Mouse (Mus musculus): ENCODE measurements around the gene Snx6. TPM values are rescaled to one million over a fixed set of nuclear protein-coding genes. Genes with fewer than 3 reads are reported as not detected.
"Not testable (repeated sequence)": the region's sequence is repeated elsewhere in the genome, so short reads cannot be mapped to it uniquely, and the experiment has no call there.

Snx6 gene
- 74.9 and 106 TPM in 2 replicates for total RNA-seq (2017)

DNA sequence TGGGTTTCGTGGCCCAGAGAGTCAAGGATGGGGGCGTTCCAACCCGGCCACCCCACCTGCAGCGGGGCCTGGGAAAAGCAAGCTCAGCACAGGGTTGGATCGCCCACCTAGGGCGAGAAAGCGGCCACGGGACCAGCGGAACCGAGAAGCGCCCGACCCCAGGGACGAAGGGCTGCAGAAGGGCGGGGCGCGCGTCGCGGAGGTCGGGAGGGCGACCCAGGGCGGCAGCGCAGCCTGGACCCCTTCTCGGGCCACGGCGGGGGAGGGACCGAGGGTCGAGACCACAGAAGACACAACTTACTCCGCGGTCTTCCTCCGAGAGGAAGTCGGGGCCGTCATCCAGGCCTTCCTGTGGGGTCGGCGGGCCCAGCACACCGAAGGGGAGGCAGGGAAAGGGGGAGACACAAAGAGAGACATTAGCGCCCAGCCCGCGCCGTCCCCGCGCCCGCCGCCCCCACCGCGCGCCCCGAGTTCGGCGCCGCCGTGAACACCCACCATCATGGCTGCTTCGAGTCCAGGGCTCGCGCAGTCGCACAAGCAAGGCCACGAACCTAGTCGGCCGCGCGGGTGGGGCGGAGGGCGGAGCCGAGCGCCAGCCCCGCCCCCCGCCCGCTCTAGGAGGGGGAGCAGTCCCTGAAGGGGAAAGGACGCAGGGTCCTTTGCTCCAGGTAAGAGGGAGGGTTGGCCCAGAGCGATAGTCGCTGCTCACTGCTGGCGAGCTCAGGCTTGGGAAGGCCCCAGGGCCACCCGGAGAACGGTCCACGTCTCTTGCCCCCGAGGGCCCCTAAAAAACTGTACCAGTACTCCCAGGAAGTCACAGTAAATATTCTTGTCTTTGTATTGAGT, at the start of gene Snx6:
Gene Snx6, minus strand, starts transcription at position 551 of the 846 bp plus-strand sequence.
- peak; percentile 92 for ATAC-seq (replicated peaks; ENCODE audit: low read depth, poor library complexity, severe bottlenecking)

DNA sequence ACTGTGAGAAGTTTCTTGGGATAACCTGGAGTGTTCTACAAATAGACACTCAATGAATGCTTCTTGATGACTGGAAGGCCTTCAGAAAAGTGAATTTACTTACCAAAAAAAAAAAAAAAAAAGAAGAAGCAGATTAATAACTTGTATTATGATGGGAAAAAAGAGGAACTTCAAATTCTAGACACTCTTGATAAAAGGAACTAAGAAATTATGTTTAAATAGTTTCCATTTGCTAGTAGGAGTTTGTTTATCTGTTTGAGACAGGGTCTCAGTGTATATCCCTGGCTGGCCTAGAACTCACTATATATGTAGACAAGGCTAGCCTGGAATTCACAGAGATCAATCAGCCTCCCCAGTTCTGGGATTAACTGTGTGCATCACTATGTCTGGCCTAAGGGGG, 48.9 kb upstream of the Snx6 start:
- peak; percentile 62; the same call in 1 of the 2 replicates for ATAC-seq (replicated peaks; ENCODE audit: low read depth, poor library complexity, severe bottlenecking)

DNA sequence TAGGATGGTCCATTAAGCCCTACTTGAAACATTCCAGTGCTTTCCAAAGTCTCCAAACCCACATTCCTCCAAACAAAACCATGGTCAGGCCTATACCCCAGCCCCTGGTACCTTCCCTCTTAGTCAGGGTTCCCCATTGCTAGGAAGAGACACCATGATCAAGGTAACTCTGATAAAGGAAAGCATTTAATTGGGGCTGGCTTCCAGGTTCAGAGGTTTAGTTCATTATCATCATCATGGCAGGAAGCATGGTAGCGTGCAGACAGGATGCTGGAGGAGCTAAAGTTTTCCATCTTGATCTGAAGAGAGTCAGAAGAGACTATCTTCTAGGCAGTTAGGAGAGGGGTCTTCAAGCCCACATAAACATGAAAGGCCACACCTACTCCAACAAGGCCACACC, 46.1 kb upstream of the Snx6 start:
- ATAC-seq (replicated peaks; ENCODE audit: low read depth, poor library complexity, severe bottlenecking), result no peak

DNA sequence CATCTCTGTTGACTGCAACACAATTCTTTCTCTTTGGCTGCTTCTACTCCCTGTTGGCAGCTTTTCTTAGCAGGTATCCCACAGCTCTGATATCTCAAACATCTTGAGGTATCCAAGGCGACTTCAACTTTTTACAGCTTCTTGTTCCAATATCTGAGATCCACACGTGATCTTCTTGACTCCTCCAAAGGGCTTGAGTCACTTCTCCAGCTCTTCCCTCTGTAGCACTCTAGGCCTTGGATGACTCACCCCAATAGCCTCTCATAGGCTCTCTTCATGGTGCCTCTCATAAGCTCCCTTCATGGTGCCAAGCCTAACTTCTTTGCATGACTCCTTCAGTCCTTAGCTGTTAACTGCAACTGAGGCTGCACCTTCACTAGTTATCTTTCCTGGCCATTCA, 44.3 kb upstream of the Snx6 start:
- no peak for ATAC-seq (replicated peaks; ENCODE audit: low read depth, poor library complexity, severe bottlenecking)

DNA sequence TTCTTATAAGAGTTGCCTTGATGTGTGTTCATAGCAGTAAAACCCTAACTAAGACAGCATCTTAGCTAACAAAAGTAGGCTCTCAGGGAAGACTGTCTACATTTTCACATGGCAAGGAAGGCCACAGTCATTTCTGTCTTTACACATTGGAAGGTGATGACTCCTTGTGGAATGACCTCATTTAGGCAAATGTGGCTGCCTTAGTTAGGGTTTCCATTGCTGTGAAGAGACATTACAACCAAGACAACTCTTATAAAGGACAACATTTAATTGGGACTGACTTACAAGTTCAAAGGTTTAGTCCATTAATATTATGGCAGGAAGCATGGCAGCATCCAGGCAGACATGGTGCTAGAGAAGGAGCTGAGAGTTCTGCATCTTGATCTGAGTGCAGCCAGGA, 43.4 kb upstream of the Snx6 start:
- ATAC-seq (replicated peaks; ENCODE audit: low read depth, poor library complexity, severe bottlenecking), result no peak

DNA sequence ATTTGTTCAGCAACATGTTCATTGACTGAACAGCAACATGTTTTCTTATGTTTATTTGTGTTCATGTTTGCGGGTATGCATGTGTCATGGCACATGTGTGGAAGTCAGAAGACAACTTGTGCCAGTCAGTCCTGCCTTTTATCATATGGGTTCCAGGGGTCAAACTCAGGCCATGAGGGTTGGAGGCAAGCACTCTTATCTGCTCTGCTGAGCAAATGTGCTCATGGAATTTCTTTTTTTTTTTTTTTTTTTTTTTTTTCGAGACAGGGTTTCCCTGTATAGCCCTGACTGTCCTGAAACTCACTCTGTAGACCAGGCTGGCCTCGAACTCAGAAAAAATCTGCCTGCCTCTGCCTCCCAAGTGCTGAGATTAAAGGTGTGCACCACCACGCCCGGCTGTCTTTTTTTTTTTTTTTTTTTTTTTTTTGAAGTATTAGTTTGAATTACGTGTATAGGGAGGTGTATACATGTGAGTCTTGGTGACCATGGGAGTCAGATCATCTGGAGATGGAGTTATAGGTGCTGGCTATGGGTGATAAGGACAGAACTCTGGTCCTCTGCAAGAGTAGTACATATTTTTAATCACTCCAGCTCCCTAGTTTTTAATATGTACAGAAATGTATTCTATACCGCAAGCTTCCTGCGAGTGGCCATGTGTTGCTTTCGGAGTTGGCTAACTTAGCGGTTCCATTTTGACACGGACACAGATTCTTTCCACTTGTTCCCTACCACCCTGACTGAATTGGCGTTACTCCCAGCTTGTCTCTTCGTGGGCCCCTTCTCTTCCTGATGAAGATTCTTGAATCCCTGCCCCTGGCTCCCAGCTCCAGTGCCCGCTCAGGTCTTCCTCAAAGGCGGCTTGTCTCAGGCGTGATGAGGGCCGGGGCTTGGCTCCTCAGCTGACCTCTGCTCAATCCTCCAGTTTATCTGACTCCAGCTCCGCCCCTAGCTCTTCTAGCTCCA, 40.4 kb upstream of the Snx6 start:
- ATAC-seq (replicated peaks; ENCODE audit: low read depth, poor library complexity, severe bottlenecking), result no peak

DNA sequence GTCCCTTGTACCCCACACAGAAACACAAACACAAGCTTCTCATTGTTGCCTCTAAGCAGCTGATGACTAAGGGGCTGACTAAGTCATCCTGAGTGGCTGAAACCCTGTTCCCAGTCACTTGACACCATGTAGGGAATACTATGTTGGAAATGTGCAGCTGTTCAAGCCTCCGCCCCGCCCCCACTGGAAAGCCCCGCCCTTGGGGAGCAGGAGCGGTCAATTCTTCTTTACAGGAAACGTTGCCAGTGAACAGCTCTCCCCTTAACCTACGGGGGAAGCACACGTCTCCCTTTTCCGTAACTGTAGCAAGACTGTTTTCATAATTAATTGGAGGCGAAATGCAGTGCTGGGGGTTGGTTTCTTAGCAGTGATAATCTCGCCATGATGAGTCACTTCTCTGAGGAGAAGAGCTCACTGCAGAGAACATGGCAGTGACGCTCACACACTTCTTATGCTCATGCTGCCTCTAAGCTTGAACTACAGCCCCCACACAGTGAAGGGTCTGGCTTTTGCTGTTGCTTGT, 39.5 kb upstream of the Snx6 start:
- peak; percentile 67 for ATAC-seq (replicated peaks; ENCODE audit: low read depth, poor library complexity, severe bottlenecking)

DNA sequence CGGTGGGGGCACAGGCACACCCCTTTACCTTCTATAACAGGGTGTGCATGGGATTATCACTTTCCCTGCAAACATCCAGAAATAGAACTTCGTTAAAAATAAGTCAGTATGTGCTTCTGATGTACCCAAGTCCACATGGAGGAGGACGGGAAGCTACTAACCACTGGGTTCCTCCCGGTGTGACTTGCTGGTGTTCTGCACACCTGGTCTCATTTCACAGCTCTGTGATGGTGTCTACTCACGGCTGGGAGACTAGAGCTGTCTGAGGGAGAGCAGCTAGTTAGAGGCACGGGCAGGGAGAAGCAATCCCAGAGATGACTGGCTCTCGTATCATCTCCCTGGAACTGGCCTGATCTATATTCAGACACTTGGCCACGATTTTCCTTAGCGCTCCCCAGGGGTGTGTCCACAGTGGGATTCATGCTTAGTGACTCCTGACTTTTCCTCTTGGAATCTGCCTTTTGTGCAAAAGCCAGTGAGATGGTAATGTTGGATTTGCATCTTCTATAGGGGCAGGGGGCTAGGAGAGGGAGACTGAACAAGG, 38.4 kb upstream of the Snx6 start:
- no peak for ATAC-seq (replicated peaks; ENCODE audit: low read depth, poor library complexity, severe bottlenecking)

DNA sequence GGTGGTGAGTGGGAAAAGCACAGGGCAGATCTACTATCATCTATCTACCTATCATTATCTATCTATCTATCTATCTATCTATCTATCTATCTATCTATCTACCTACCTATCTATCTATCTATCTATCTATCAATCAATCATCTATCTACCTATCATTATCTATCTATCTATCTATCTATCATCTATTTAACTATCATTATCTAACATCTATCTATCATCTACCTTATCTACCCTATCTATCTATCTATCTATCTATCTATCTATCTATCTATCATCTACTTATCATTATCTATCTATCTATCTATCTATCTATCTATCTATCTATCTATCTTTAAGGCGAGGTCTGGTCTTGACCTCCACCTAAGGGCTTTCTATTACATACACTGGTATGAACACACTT, 36.4 kb upstream of the Snx6 start:
- ATAC-seq (replicated peaks; ENCODE audit: low read depth, poor library complexity, severe bottlenecking), result not testable (repeated sequence)

DNA sequence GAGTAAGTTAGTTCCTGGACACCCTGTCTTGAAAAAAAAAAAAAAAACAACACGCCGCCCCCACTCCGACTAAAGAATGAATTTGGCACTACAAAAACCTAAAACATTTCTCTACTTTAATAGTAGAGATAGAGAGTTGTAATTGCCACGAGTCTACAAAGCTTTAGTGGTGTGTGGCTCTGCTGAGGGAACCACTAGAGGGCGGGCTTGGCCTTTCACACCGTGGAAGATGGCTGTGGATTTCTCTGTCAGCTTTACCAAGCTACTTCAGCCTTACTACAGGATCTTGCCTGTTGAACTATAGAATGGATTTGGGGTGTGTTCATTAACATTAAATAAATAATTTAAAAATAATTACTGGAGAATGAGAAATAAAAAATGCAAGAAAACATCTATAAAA, 35.1 kb upstream of the Snx6 start:
- ATAC-seq (replicated peaks; ENCODE audit: low read depth, poor library complexity, severe bottlenecking), result peak; percentile 88

DNA sequence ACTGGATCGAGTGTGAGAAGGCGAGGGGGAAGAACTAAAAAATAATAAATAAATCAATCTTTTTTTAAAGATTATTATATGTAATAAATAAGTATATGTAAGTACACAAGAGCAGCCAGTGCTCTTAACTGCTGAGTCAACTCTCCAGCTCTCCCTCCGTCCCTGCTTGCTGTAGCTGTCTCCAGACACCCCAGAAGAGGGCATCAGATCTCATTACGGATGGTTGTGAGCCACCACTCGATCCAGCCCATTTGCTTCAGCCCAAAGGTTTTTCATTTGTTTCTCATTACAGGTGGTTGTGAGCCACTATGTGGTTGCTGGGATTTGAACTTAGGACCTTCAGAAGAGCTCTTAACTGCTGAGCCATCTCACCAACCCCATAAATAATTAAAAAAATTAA, 34.4 kb upstream of the Snx6 start:
- ATAC-seq (replicated peaks; ENCODE audit: low read depth, poor library complexity, severe bottlenecking), result no peak

DNA sequence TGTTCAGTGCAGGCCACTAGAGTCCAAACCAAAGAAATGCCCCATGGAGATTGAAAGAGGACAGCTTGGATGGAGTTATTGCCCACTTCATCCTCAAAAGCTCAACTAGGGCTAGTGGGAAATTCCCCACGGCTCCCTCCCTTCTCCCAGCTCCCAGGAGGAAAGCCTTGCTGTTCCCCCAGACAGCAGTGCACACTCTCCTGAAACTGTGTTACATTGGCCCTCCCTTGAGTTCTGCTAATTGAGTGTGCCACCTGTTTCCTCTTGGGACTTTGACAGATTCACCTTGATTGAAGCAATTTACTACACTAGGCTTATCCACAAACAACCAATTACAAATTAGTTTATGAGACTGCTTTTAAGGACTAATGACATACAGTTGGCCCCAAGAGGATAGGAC, 32.5 kb upstream of the Snx6 start:
- no peak for ATAC-seq (replicated peaks; ENCODE audit: low read depth, poor library complexity, severe bottlenecking)

DNA sequence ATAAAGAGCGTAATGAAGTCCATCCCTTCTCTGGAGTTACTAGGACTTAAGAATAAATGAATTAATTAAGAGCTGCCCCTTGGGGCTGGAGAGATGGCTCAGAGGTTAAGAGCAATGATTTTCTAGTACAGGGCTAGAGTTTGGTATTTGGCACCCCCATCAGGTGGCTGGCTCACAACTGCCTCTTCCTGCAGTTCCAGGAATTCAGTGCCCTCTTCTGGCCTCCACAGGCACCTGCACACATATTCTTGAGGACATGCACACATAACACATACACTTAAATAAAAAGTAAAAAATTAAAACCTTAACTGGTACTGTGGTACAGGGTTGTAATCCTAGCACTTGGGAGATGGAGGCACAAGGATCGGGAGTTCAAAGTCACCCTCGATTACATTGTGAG, 29.7 kb upstream of the Snx6 start:
- peak; percentile 63; the same call in 1 of the 2 replicates for ATAC-seq (replicated peaks; ENCODE audit: low read depth, poor library complexity, severe bottlenecking)

DNA sequence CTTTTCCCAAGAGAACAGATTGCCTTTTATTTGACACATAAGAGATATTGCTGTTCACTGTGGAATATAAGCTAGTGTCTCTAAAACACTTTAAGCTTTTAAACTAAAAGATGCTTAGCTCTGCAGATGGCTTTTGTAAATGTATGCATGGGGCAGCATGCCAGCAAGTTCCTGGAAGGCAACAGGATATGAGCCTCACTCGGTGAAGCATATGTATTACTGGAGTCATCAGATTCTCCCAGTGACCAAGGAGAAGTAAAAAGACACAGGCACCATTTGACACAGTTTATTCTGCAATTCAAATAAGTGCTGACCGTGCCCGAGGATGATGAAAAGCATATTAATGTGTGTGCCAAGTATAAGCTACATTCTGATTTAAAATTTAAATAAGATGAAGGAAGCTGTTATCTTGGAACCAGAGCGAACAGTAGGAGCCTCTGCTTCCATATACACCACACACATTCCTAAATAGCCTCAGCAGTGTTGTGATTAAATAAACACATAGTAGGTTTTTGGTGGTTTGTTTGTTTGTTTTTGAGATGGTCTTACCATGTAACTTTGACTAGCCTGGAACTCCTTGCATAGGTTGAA, 27.4 kb upstream of the Snx6 start:
- ATAC-seq (replicated peaks; ENCODE audit: low read depth, poor library complexity, severe bottlenecking), result no peak

DNA sequence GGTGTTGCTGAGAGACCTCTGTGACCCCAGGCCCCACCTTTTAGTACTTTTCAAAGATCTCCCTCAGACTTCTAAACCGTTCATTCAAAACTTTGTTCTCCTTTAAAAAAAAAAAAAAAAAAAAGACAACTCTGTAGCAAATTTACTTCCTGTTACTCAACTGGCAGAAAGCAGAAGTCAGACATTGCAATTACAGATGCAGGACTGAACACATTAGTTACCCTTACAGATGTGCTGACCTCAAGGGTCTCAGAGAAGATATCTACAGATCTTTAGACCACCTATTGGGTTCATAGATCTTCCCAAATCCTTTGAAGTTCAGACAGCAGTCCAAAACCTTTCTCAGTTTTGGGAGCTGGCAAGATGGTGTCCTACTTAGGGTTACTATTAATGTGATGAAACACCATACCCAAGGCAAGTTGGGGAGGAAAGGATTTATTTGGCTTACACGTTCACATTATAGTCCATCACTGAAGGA, 25.2 kb upstream of the Snx6 start:
- peak; percentile 83 for ATAC-seq (replicated peaks; ENCODE audit: low read depth, poor library complexity, severe bottlenecking)

DNA sequence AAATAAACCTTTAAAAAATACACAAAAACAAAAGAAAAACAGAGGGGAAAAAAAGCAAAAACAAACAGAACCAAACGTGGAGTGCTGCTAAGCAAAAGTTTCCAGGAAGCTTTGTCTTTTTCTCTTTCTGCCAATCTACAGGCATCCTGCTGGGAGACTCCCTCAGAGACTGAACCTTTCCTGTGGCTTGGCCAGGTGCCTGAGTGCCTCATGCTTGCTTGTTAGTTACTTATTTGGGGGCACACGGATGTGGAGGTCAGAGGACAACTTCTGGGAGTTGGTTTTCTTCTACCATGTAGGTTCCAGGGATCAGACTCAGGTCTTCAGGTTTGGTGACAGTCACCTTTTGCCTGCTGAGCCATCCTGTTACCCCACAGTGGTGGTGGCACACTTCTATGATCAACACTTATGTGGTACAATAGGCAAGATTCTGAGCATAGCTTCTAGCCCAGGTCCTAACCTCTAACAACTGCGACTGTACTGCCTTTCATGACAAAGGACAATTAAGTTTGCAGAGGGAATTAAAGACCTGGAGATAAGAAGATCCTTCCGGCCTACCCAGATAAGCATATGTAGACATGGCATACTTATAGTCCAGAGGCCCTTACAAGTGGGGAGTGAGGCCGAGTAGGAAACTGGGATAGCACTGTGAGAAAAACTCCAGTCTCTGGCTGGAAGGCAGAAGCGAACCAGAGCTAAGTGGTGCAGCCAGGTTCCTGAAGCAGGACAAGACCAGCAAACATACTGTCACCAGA, 23.9 kb upstream of the Snx6 start:
- peak; percentile 27; the same call in 1 of the 2 replicates for ATAC-seq (replicated peaks; ENCODE audit: low read depth, poor library complexity, severe bottlenecking)

DNA sequence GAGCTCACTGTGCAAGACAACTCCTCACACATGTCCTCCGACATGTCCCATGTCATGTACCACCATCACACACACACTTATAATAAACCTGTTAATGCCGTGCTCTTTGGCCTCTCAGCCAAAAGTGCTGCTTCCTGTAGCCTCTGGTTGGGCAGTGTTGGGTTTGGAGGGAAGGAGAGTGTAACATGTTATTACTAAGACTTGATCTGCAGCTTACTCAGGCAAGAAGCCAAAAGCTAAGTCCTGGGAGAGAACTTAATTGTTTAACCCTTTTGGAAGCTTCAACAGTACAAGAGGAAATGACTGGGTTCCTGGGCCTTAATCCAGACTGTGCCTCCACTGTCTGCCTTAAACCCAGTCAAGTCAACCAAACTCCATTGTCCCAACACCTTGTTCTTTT, 14.6 kb upstream of the Snx6 start:
- no peak for ATAC-seq (replicated peaks; ENCODE audit: low read depth, poor library complexity, severe bottlenecking)

DNA sequence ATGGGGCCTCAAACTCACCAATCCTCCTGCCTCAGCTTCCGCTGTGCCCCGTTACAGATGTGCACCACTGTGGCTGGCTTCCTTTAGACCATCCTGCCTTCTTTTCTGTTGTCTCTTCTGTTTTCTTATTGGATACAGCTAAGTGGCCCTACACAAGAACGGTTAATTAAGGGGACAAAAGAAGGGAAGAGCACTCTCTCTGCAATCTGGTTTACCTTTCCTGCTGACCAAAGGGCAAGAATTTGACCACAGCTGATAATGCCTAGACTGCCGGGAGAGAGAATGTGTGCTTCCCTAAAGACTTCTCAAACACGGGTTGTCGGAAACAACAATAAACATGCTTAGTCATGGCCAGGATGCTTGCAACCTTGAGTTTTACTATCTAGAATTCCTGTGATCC, 12.0 kb upstream of the Snx6 start:
- ATAC-seq (replicated peaks; ENCODE audit: low read depth, poor library complexity, severe bottlenecking), result no peak

DNA sequence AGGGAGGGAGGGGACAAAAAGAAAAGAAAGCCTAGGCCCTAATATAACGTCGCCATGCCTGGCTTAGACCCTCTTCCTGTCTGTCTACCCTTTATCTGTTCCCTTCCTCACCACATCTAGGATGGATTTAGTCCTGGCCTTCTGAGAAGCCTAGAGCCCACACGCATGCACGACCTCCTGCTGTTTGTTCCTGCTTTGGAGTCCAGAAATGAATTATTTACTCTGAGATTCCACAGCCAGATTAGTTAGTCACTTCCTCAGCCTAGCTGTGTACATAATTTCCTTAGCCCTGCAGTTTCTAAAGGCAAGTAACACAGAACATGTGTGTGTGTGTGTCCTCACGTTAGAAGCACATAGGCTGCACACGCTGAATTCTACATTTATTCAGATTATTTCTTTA, 10.6 kb upstream of the Snx6 start:
- ATAC-seq (replicated peaks; ENCODE audit: low read depth, poor library complexity, severe bottlenecking), result 0 out of 2 replicates have a peak, but pooled peaks have one; percentile 18
